Mouse (Mus musculus) monocyte, adult 59 days (primary cell): Measurements from ENCODE around the gene Ap1s1. TPM values are rescaled to one million over a fixed set of nuclear protein-coding genes. Genes with fewer than 3 reads are reported as not detected.

Experiments
- total RNA-seq, 2 experiments: library from RNA; stranded (reverse); gene quantifications; one replicate each; pipeline ENCODE4 v1.2.4; 2023

The Ap1s1 gene
- total RNA-seq, result 10 to 100 TPM; 27.4 to 28.5 TPM

DNA sequence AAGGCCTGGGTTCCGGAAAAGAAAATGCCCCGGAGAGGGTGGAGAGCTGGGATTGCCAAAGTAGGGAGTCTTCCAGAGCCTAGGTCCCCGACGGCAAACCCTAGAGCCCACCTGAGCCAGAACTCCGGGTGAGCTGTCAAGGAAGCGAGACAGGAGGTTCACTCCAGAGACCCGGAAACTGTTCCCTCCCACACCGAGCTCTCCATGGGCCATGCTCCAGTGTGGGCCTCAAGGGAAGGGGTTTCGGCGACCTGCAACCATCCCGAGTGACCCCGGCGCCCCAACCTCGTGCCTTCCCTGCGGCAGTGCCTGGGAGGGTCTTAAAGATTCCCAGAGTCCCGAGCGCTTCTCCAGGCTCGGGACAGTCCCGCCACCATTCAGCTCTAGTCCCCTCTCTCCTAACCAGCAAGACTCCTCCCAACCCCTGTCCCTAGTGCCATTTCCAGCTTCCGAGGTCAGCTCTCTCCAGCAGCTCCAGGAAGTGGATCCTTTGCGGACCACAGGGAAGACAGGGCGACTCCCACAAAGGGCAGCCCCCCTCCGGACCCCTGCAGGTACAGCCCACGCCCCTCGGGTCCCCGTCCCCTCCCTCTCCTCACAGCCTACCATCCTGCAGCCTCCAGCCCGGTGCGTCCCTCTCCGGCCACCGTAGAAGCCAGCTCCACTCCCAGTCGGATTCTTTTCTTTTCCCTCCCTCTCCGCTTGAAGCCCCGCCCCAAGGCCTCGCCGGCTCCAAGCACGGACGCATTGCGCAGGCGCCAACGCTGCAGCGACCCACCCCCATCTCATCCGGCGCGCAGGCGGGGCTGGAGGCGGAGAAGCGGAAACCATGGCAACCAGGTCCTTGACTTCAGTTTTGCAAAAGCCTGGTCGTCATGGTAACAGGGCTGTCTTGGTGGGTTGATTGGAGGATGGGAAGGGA is at the start of gene Ap1s1:
TSS of gene Ap1s1 (minus strand) at position 734 of the 922 bp plus-strand sequence.

DNA sequence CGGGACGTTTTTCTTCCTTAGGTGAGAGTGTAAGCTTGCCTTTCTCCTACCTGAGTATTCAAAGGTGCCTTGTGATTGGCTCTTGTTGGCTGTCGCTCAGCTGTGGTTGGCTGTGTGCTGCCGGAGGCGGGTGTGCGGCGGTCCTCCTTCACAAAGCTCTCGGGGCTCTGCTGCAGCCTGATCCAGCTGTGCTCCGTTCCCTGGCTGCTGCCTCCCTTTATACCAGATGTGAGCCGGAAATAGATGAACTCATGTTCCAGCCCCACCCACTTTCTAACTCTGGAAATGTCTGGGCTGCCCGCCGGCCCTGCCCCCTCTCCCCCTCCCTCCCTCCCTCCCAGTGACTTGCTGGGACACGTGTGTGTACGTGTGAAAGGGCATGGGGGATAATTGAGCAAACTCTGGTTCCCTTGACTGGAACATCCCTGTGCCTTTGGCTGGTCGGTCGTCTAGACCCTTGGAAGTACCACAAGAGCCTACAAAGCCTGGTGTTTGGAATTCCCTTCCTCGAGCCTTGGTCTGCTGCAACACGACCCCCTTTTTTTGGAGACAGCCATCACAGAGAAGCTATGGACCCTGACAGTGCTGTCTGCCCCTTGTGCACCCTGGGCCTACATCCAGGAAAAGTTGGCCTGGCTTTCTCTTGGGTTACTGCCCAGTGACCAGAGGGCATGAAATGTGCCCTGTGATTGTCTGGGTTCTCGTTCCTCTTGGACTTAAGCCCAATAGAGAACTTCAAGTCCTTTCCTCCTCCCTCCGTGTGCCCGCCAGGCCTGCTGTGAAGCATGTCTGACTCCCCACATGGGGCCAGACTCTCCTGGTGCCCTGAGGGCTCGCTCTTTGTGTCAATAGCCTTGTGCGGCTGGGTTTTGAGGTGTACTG is 26.4 kb upstream of the Ap1s1 start, which contains the start of gene Serpine1:
TSS of gene Serpine1 (minus strand) at position 190 of the 882 bp plus-strand sequence.

DNA sequence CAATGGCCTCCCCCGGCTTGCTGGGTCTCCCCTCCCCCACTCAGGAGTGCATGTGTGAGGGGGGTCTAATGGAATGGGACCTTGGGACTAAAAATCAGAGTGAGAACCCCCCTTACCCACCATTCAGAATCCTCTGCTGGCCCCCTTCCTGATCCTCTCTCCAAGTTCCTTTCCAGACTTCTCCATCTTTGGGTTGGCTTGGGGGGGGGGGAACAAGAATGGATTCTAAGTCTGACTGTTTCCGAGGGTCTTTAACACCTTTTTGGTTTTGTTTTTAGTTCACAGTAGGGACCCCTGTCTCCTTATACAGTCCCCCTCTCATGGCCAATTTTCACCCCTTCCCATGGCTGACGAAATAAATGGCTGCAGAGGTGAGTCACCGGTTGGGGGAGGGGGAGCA is 19.8 kb downstream of the Ap1s1 start, which contains the start of gene Vgf:
TSS of gene Vgf (plus strand) at position 301 of the 400 bp plus-strand sequence.

DNA sequence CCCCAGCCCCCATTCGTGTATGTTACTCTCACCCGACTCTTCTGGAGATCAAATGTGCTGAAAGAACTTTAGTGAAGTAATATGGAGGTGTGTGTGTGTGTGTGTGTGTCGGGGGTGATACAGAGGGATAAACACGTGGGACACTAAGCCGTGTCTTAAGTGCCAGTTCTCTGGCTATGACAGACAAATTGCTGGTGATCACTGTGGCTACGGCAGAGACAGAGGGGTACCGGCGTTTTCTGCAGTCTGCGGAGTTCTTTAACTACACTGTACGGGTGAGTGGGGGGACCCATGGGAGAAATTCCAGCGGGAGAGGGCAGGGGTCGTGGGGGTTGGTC is 58.0 kb downstream of the Ap1s1 start, which contains the start of gene Znhit1:
TSS of gene Znhit1 (minus strand) at position 88 of the 338 bp plus-strand sequence.

DNA sequence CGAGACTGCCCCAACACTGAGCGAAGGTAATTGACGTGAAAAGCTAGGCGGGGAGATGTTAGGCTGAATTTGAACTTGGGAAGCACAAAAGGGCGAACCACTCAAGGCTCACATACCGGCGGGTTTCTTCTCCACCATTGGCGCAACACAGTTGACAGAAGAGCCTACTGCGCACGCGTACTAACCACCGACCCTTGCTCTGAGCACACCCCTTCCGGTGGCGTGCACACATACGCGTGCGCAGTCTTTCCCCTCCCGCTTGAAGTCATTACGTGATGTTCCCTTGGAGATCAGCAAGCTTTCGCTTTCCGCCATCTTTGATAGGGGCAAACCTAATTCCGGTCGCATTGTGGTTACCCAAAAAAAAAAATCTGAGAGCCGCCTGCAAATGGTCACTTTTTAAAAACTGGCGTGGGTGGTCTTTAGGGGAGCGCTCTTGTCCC is 59.2 kb downstream of the Ap1s1 start, which contains the start of gene Plod3:
TSS of gene Plod3 (plus strand) at position 325 of the 443 bp plus-strand sequence.

Other genes starting within 250 kb of the Ap1s1 start
- not detected for gene Col26a1, start 162.9 kb downstream of the Ap1s1 start, total RNA-seq
- 1 to 10 TPM; 6.0 to 6.5 TPM for gene Ift22, start 138.0 kb downstream of the Ap1s1 start, total RNA-seq
- 100 to 1,000 TPM; 189 to 192 TPM for gene Fis1, start 92.9 kb downstream of the Ap1s1 start, total RNA-seq
- gene Cldn15, start 79.5 kb downstream of the Ap1s1 start, total RNA-seq, result 1 to 10 TPM; 1.1 to 2.3 TPM
- 100 to 1,000 TPM; 238 to 266 TPM for gene Plod3, start 59.1 kb downstream of the Ap1s1 start, total RNA-seq
- 10 to 100 TPM; 88.6 to 93.8 TPM for gene Znhit1, start 58.1 kb downstream of the Ap1s1 start, total RNA-seq
- under 1 TPM in 1 of 2 experiments, not detected in 1; 0.33 TPM for gene Vgf, start 19.7 kb downstream of the Ap1s1 start, total RNA-seq
- 1 to 10 TPM; 7.6 to 7.9 TPM for gene Serpine1, start 26.1 kb upstream of the Ap1s1 start, total RNA-seq
- 10 to 100 TPM; 33.3 to 34.2 TPM for gene Trim56, start 70.1 kb upstream of the Ap1s1 start, total RNA-seq
- not detected for gene Muc3, start 103.2 kb upstream of the Ap1s1 start, total RNA-seq
- not detected for gene Muc3a, start 166.3 kb upstream of the Ap1s1 start, total RNA-seq
- 1 to 10 TPM in 1 of 2 experiments, under 1 TPM in 1; 0.16 to 1.7 TPM for gene Ache, start 241.4 kb upstream of the Ap1s1 start, total RNA-seq
- under 1 TPM in 1 of 2 experiments, not detected in 1; 0.70 TPM for gene Ufsp1, start 248.5 kb upstream of the Ap1s1 start, total RNA-seq